Mouse (Mus musculus): ENCODE measurements around the gene Zfp180. TPM values are rescaled to one million over a fixed set of nuclear protein-coding genes. Genes with fewer than 3 reads are reported as not detected.
"Not testable (repeated sequence)": the region's sequence is repeated elsewhere in the genome, so short reads cannot be mapped to it uniquely, and the experiment has no call there.

The Zfp180 gene
- polyA plus RNA-seq (2014; fragmentation: Nextera tagmentation; extraction: Ambion mirVana), result 14.2 and 19.9 TPM in 2 replicates

DNA sequence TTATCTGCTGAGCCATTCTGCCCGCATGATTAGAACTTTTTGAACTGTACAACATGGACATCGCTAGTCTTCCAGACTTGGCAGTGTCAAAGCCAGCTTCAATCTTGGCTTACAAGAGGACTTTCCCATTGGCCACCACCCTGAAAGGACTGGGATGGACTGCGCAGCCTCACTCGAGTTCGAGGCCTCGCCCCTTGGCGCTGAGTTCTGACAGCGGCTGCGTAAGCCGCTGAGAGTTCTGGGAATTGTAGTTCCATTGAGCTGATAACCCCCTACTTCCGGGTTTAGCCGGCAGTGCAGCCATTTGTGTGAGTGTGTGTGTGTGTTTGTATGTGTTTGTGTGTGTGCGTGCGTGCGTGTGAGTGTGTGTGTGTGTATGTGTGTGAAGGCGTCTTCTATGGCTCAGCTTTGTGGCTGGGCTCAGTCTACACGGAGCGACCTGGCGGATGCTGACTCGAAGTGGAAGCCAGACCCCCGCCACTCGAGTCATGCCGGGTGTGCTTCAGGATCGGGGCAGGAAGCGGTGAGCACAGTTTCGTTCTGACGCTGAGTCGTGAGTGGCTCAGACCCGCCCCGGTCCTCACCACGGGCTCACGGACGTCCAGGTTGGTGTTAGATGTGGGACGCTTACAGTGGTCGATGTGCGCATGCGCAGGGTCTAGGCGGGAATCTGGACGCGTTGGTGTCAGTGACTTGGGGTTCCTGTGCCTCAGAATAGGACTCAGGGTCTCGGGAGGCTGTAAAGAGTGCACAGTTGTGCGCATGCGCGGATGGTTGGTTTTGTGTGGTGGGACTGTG lies at the start of gene Zfp180:
TSS of gene Zfp180 (plus strand) at position 291 of the 798 bp plus-strand sequence.
- 21% methylated on average over 44 of the region's 44 CpGs for WGBS (ENCODE audit: insufficient replicate concordance)
- Histone ChIP-seq H3K27ac (ENCODE audit: low read depth, low read length) (peak within 1 kb of the TSS; percentile 90), H3K27me3 (ENCODE audit: control insufficient read depth, insufficient read depth, low read length) (no peaks in the 10 kb centered on the region), H3K4me2 (peak within 1 kb of the TSS; percentile 92), H3K9ac (ENCODE audit: low read depth, low read length) (peak within 1 kb of the TSS; percentile 85), H3K9me3 (replicated peaks; ENCODE audit: control insufficient read depth, low read length) (peaks cover 3% of the 10 kb centered on the region), H3K4me3 (ENCODE audit: low read depth, low read length) (peak within 1 kb of the TSS; percentile 83), H3K4me1 (ENCODE audit: control insufficient read depth, insufficient read depth, low read length) (peaks cover 11% of the 10 kb centered on the region), H3K36me3 (ENCODE audit: control insufficient read depth, insufficient read depth, low read length) (peaks cover 11% of the 10 kb centered on the region; the same call in 1 of the 2 replicates)
- ATAC-seq (replicated peaks; ENCODE audit: insufficient number of reproducible peaks, low FRiP score, low TSS enrichment), result peak; percentile 98

DNA sequence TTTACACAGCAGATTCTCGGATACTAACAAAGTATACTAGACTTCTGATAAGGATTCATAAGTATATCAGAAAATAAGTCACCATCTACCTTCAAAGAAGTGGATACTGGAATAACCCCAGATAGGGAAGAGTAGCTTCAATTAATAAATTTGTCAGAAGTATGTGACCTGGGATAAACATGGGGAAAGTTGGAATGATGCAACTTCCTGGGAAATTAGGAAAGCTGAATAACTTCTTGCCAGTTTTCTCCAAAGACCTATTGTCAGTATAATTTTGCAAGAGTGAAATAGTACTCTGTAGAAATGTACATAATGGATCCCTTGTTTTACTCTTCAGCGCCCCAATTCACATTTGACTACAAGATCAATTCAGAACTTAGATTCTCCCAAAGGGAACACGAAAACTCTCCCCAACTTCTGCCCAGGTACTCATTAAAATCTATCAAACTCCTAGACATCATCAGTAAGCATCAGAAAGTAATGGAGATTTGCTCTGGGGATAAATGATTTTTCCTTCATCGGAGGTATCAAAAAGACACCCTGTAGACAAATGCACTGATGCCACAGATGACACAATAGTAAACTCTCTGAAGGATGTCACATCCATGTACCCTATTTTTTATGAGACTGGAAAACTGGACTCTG lies 28.9 kb upstream of the Zfp180 start, which contains the start of gene Vmn1r183:
TSS of gene Vmn1r183 (plus strand) at position 595 of the 645 bp plus-strand sequence.
- no peak within 1 kb of the TSS for H3K4me3 ChIP-seq (ENCODE audit: low read depth, low read length)
- no peaks in the 10 kb centered on the region for H3K4me1 ChIP-seq (ENCODE audit: control insufficient read depth, insufficient read depth, low read length)
- no peak within 1 kb of the TSS for H3K9ac ChIP-seq (ENCODE audit: low read depth, low read length)
- H3K36me3 ChIP-seq (ENCODE audit: control insufficient read depth, insufficient read depth, low read length), result no peaks in the 10 kb centered on the region
- no peaks in the 10 kb centered on the region for H3K9me3 ChIP-seq (replicated peaks; ENCODE audit: control insufficient read depth, low read length)
- H3K4me2 ChIP-seq, result no peak within 1 kb of the TSS
- 68% methylated on average over 4 of the region's 4 CpGs for WGBS (ENCODE audit: insufficient replicate concordance)
- H3K27ac ChIP-seq (ENCODE audit: low read depth, low read length), result no peak within 1 kb of the TSS
- ATAC-seq (replicated peaks; ENCODE audit: insufficient number of reproducible peaks, low FRiP score, low TSS enrichment), result no peak
- H3K27me3 ChIP-seq (ENCODE audit: control insufficient read depth, insufficient read depth, low read length), result no peaks in the 10 kb centered on the region

DNA sequence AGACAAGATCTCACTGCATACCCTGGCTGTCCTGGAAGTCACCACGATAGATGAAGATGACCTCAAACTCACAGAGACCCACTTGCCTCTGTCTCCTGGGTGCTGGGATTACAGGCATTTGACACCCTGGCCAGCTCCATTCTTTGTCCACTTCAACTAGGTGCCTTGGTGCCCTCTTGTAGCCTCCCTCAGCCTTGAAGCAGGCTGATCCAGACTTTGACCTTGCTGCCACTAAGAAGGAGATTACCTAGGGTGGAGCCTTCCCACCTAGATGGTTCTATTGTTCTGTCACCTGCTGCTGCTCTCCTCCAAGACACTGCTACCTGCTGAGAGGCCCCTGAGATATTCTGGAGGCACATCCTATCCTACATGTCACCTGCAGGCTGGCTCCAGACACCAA lies 7.3 kb upstream of the Zfp180 start:
- not testable (repeated sequence) for H3K9ac ChIP-seq (ENCODE audit: low read depth, low read length); ATAC-seq (replicated peaks; ENCODE audit: insufficient number of reproducible peaks, low FRiP score, low TSS enrichment); H3K4me2 ChIP-seq; H3K9me3 ChIP-seq (replicated peaks; ENCODE audit: control insufficient read depth, low read length); H3K4me1 ChIP-seq (ENCODE audit: control insufficient read depth, insufficient read depth, low read length); H3K4me3 ChIP-seq (ENCODE audit: low read depth, low read length); H3K27ac ChIP-seq (ENCODE audit: low read depth, low read length); H3K27me3 ChIP-seq (ENCODE audit: control insufficient read depth, insufficient read depth, low read length); H3K36me3 ChIP-seq (ENCODE audit: control insufficient read depth, insufficient read depth, low read length)
- WGBS (ENCODE audit: insufficient replicate concordance), result 38% methylated on average over 1 of the region's 1 CpGs

GRCm38 (mm10) chr7:24082457-24083235 lies 922 bp downstream of the Zfp180 start:
- Histone ChIP-seq H3K9me3 (replicated peaks; ENCODE audit: control insufficient read depth, low read length) (peaks cover 3% of the 10 kb centered on the region), H3K4me2 (peak overlapping the region; percentile 92), H3K36me3 (ENCODE audit: control insufficient read depth, insufficient read depth, low read length) (peaks cover 16% of the 10 kb centered on the region), H3K9ac (ENCODE audit: low read depth, low read length) (peak overlapping the region; percentile 85), H3K4me3 (ENCODE audit: low read depth, low read length) (peak overlapping the region; percentile 83), H3K27me3 (ENCODE audit: control insufficient read depth, insufficient read depth, low read length) (no peaks in the 10 kb centered on the region), H3K4me1 (ENCODE audit: control insufficient read depth, insufficient read depth, low read length) (peaks cover 11% of the 10 kb centered on the region), H3K27ac (ENCODE audit: low read depth, low read length) (peak overlapping the region; percentile 90)
- peak; percentile 24; the same call in 1 of the 2 replicates for ATAC-seq (replicated peaks; ENCODE audit: insufficient number of reproducible peaks, low FRiP score, low TSS enrichment)
- WGBS (ENCODE audit: insufficient replicate concordance), result 47% methylated on average over 15 of the region's 15 CpGs

GRCm38 (mm10) chr7:24086871-24087270 lies 5.1 kb downstream of the Zfp180 start:
- WGBS (ENCODE audit: insufficient replicate concordance), result 91% methylated on average over 4 of the region's 4 CpGs
- H3K9ac ChIP-seq (ENCODE audit: low read depth, low read length), result no peak overlapping the region
- H3K27ac ChIP-seq (ENCODE audit: low read depth, low read length), result no peak overlapping the region
- H3K36me3 ChIP-seq (ENCODE audit: control insufficient read depth, insufficient read depth, low read length), result peaks cover 22% of the 10 kb centered on the region
- peaks cover 2% of the 10 kb centered on the region for H3K9me3 ChIP-seq (replicated peaks; ENCODE audit: control insufficient read depth, low read length)
- ATAC-seq (replicated peaks; ENCODE audit: insufficient number of reproducible peaks, low FRiP score, low TSS enrichment), result no peak
- H3K4me2 ChIP-seq, result no peak overlapping the region
- no peaks in the 10 kb centered on the region for H3K27me3 ChIP-seq (ENCODE audit: control insufficient read depth, insufficient read depth, low read length)
- peaks cover 11% of the 10 kb centered on the region for H3K4me1 ChIP-seq (ENCODE audit: control insufficient read depth, insufficient read depth, low read length)
- no peak overlapping the region for H3K4me3 ChIP-seq (ENCODE audit: low read depth, low read length)

DNA sequence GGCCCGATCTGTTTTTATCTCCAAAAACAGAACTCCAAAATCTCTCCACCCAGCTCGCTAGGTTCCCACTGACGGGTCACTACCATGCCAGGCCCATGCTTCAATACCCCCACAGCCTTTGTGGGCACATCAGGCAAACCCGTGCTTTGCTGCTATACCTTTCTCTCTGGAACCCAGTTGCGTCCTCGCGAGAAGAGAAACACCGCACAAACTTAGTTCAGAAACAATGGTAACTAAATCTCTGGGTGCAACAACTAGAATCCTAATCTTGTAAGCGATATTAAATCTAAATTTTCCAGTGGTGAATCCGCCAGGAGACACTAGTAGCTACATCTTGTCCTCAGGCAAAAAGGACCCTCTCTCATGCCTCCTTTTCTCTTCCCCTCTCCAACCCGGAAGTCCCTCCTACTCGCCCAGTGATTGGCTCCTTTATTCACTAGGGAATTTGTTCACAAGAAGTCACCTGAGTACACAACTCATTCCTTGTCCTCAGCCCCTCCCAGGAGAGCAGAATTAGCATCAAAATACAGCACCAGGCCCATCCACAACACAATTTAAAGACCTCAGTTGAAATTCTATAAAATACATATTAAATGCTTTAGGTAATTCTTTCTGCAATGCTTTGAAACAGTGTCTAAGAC lies 5.9 kb downstream of the Zfp180 start:
- Histone ChIP-seq H3K27ac (ENCODE audit: low read depth, low read length) (no peak overlapping the region), H3K4me2 (no peak overlapping the region), H3K36me3 (ENCODE audit: control insufficient read depth, insufficient read depth, low read length) (peaks cover 22% of the 10 kb centered on the region), H3K9ac (ENCODE audit: low read depth, low read length) (no peak overlapping the region), H3K9me3 (replicated peaks; ENCODE audit: control insufficient read depth, low read length) (no peaks in the 10 kb centered on the region), H3K4me3 (ENCODE audit: low read depth, low read length) (no peak overlapping the region), H3K4me1 (ENCODE audit: control insufficient read depth, insufficient read depth, low read length) (peaks cover 8% of the 10 kb centered on the region), H3K27me3 (ENCODE audit: control insufficient read depth, insufficient read depth, low read length) (no peaks in the 10 kb centered on the region)
- 95% methylated on average over 12 of the region's 12 CpGs for WGBS (ENCODE audit: insufficient replicate concordance)
- ATAC-seq (replicated peaks; ENCODE audit: insufficient number of reproducible peaks, low FRiP score, low TSS enrichment), result no peak

GRCm38 (mm10) chr7:24104403-24104802 lies 22.7 kb downstream of the Zfp180 start:
- Histone ChIP-seq H3K36me3 (ENCODE audit: control insufficient read depth, insufficient read depth, low read length) (peaks cover 86% of the 10 kb centered on the region), H3K4me2 (no peak overlapping the region), H3K27ac (ENCODE audit: low read depth, low read length) (no peak overlapping the region), H3K27me3 (ENCODE audit: control insufficient read depth, insufficient read depth, low read length) (no peaks in the 10 kb centered on the region), H3K9ac (ENCODE audit: low read depth, low read length) (no peak overlapping the region), H3K4me1 (ENCODE audit: control insufficient read depth, insufficient read depth, low read length) (no peaks in the 10 kb centered on the region), H3K4me3 (ENCODE audit: low read depth, low read length) (no peak overlapping the region), H3K9me3 (replicated peaks; ENCODE audit: control insufficient read depth, low read length) (peaks cover 77% of the 10 kb centered on the region)
- no peak; the same call in 1 of the 2 replicates for ATAC-seq (replicated peaks; ENCODE audit: insufficient number of reproducible peaks, low FRiP score, low TSS enrichment)
- WGBS (ENCODE audit: insufficient replicate concordance), result 94% methylated on average over 9 of the region's 9 CpGs

DNA sequence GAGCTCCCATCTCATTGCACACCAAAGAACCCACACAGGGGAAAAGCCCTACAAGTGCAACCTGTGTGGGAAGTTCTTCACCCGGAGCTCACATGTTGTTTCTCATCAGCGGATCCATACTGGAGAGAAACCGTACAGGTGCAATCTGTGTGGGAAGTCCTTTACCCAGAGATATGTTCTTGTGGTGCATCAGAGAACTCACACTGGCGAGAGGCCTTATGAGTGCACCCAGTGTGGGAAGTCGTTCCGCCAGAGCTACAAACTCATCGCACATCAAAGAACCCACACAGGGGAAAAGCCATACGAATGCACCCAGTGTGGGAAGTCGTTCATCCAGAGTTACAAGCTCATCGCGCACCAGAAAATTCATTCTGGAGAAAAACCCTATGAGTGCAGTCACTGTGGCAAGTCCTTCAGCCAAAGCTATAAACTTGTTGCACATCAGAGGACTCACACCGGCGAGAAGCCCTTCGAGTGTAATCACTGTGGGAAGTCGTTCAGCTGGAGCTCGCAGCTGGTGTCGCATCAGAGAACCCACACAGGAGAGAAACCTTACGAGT lies 23.5 kb downstream of the Zfp180 start:
- WGBS (ENCODE audit: insufficient replicate concordance), result 93% methylated on average over 18 of the region's 18 CpGs
- Histone ChIP-seq H3K27ac (ENCODE audit: low read depth, low read length) (no peak overlapping the region), H3K9me3 (replicated peaks; ENCODE audit: control insufficient read depth, low read length) (peaks cover 75% of the 10 kb centered on the region), H3K27me3 (ENCODE audit: control insufficient read depth, insufficient read depth, low read length) (no peaks in the 10 kb centered on the region), H3K4me3 (ENCODE audit: low read depth, low read length) (no peak overlapping the region), H3K9ac (ENCODE audit: low read depth, low read length) (no peak overlapping the region), H3K4me2 (no peak overlapping the region), H3K36me3 (ENCODE audit: control insufficient read depth, insufficient read depth, low read length) (peaks cover 83% of the 10 kb centered on the region), H3K4me1 (ENCODE audit: control insufficient read depth, insufficient read depth, low read length) (no peaks in the 10 kb centered on the region)
- ATAC-seq (replicated peaks; ENCODE audit: insufficient number of reproducible peaks, low FRiP score, low TSS enrichment), result no peak
